Mouse (Mus musculus): Measurements from ENCODE around the gene Gtf3c6.

DNA sequence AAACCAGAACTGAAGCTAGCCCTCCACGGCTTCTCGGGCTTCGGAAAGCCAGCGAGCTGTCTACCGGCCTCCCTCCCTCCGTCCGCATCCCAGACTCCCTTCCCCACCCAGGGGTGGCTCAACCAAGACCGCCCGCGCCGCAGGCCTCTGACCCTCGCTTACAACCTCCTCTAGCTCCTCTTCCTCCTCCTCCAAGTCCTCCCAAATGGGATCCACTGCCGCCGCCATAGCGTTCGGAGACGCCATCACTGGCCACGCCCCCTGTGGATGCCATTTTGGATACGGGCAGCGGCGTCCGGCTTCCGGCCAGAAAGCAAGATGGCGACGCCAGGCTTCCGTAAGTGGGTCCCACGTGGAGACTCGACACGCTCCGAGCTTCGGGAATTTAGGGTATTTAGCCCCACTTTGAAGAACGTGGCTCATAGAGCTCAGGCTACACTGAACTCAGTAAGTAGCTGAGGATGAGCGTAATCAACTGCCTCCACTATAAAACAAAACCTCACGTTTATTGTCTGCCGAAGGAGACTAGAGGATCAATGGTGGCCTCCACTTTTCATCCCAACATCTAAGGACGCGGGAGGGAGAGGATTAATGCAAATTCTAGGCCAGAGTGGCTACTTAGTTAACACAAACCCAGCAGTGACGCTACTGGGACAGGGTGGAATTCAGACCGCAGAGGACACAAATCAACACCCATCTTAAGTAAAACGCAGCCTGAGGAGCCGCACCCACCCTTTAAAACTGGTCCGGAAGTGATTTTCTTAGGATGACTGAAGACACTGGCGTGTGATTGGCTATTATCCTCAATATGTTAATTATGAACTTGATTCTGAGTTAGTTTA, at the start of gene Gtf3c6:
- TF ChIP-seq CTCF (conservative IDR thresholded peaks at IDR 0.05; ENCODE audit: insufficient read depth, insufficient read length, low read depth, low read length): no peak
- TF ChIP-seq POLR2A (IDR thresholded peaks at IDR 0.05; ENCODE audit: low read depth, low read length): no peak
